Mouse (Mus musculus) c-Kit-negative CD71-positive TER-119-positive erythroid progenitor cells, embryonic 14.5 days (primary cell): Measurements from ENCODE around the gene Clec16a.

Experiments used
- DNase-seq: peaks from one replicate; pipeline ENCODE4 v3.0.0-alpha.2; 2013; ENCODE audit warnings: low read depth, low spot score

Clec16a gene

GRCm38 (mm10) chr16:10786288-10786687 is 241.1 kb downstream of the Clec16a start:
- DNase-seq, result peak; percentile 54

GRCm38 (mm10) chr16:10786782-10787547 is 241.8 kb downstream of the Clec16a start:
- no peak for DNase-seq

GRCm38 (mm10) chr16:10787548-10788058 is 242.5 kb downstream of the Clec16a start:
- no peak for DNase-seq

- DNase-seq, result no peak
These were observed 243.1 kb downstream of the Clec16a start, which contains the start of gene Tnp2 for GRCm38 (mm10) chr16:10788271-10788670. TSS of gene Tnp2 (minus strand) at chr16:10788660.

GRCm38 (mm10) chr16:10788866-10789265 is 243.7 kb downstream of the Clec16a start:
- DNase-seq, result no peak

- DNase-seq, result no peak
These were observed 245.6 kb downstream of the Clec16a start, which contains the start of gene Prm3 for GRCm38 (mm10) chr16:10790702-10791101. TSS of gene Prm3 (minus strand) at chr16:10790914.
